Mouse (Mus musculus): ENCODE data around the gene Islr2.
A peak's percentile ranks its signal among the peaks of the same experiment; 100 is the strongest.

Gene Islr2

DNA sequence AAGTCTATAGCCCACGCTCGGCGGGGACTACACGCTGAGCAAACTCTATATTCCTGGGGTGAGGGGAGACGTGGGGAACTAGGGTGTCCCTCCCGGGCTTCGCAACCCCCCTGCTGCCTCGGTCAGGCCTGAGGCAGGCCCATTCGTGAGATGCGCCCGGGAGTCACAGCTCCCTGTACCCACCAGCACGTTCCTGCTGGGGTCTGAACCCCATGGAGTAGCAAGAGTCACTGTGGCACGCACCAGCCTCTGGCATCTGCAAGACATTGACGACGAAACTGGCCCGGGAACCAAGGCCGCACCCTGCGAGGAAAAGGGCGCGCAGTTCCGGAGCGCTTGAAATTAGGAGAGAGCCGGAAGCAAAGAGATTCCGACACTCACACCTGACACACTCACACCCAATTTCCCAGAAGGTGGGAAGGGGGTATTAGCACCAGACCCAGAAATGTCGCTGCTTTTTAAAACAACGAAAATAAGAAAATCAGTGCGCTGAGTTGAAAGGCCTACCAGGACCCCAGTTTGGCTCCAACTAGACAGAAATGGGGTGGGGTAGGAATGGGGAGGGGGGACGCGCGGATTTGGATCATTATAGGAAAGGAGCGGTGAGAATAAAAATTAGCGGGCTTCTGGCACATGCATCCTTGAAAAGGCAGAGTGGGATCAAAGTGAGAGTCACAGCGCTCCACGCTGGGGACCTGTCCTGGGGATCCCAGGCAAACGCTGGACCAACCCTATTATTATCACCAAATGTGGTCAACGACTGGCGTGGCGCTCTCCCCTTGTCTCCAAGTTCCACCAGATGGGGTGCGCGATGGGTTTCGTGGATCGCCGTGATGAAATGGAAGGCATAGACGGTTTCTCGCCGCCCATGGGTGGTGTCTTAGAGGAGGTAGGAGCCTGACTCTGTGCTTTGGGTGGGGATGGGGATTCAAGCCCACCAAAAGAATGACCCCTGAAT lies 7.2 kb downstream of the Islr2 start:
- no peak for DNase-seq

DNA sequence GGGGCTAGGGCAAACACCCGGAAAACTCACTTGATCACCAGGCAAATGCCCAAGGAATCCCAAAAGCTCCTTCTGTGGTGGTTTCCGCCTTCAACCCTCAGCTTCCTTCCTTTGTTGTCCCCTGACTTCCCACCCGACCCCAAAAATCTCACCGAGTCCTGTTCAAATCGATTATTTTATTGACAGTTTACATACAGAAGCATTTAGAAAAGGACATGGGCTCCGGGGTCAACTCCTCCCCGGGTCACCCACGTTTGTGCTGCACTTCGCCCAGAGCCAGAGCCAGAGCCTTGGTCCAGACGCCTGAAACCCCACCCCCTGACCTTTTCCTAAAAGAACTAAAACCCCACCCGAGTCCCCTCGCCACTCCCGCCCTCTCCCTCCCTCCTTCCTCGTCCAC lies 8.0 kb downstream of the Islr2 start:
- no peak for DNase-seq

DNA sequence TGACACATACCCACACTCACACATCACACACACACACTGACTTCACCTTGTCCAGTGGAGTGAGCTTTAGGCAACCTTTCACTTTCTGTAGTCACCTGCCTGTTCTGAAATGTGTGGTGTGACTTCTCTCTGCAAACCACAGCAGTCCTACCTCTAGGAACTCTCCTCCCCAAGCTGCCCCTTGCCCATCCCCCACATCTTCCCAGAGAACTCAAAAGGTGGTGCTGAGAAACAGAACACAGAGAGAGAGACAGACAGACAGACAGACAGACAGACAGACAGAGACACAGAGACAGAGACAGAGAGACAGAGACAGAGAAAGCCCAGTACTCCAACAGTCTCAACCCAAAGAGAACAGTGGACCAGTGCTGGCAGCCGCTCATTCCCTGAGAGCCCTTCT lies 8.4 kb downstream of the Islr2 start:
- no peak for DNase-seq

DNA sequence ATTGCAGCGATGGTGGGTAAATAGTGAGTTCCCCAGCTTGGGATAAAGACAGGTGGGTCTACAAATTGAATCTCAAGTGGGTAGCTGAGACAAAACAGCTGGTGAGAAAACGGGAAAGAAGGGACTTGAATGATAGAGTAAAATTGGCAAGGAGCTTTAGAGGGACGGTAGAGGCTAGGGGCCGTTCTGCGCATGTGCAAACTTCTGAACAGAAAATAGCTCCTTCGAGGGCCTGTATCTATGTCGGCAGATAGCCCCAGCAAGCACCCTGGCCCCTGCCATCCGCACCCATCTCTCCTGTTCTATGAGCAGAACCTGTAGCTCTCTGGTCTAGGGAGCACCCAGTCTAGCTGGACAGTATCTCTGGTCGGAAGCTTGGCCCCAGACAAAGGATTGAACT lies 9.9 kb downstream of the Islr2 start:
- no peak for DNase-seq

DNA sequence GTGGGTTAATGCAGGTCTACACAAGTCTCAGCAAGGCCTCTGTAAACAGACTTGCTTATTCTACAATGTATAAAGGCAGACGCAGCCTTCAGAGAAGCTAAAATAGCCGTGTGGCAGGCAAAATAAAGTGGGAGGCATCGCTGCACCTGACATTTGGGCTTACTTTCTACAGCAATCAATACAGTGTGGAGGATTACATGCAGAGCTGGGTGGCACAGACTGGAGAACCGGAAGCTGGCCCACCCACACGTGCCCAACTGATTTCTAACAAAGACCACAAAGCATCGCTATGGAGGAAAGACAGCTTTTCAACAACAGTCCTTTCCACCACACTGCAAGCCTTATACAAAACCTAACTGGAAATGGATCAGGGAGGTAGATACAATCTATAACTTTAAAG lies 19.7 kb downstream of the Islr2 start:
- no peak for DNase-seq

DNA sequence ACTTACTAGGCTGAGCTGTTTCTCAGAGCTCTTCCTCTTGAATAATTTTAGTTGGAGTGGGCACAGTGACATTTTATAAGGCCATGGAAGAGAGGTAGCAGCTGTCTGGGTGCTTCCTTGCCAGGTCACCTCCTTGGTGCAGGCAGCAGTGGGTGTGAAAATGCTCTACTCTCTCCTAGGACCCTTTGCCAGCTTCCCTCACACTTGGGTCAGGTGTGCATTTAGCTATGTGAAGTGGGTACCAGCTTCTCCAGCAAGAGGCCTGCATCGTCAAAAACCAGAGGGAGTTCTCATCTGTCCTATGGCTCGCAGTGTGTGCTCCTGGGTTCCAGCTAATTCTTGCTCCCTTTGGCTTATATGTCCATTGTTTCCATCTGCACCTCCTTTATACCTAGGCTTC lies 24.7 kb downstream of the Islr2 start:
- no peak for DNase-seq

DNA sequence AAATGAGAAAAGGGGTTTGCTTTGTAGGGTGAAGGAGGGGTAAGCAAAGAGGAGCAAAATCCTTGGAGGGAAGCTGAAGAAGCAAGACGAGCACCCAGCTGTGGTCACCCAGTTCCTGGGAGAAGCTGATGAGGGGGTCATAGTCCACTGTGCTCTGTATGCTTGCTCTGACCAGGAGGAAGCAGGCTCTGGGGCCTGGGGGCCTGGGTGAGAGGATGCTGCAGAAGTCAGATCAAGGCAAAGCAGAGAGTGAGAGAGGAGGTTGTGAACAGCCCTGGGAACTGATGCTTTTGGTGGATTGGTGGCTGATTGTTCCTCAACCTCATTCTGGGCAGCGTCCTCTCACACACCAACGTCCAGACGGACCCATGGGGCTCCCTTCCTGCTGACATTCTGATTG lies 27.0 kb downstream of the Islr2 start:
- no peak for DNase-seq

DNA sequence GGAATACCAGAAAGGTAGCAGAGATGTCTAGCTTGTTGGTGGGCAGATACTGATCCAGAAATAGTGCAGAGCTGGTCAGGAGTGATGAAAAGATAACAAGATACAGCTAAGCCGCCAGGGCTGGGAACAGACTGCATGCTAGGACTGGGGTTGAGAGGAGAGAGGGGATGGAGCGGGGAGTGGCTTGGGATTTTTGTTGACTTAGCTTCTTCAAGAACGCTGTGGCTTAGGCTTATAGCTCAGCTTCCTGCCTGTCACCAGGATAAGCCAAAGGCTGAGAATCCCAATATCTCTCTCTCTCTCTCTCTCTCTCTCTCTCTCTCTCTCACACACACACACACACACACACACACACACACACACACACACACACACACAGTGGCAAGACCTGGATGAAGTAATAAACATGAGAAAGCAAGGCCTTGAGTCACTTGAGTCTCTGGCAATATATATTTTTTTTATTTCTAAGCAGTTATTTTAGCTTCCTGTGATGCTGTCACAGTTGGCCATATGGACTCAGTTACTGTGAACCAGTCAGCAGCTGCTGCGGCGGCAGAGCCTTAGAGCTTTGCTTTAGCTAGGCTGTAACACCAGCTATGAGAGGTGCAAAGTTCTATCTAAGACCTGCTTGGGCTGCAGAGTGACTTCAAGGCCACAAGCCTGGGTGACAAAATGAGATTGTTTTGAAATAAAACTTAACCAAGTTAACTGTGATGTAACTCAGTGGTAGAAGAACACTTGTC lies 28.2 kb downstream of the Islr2 start:
- DNase-seq = no peak

DNA sequence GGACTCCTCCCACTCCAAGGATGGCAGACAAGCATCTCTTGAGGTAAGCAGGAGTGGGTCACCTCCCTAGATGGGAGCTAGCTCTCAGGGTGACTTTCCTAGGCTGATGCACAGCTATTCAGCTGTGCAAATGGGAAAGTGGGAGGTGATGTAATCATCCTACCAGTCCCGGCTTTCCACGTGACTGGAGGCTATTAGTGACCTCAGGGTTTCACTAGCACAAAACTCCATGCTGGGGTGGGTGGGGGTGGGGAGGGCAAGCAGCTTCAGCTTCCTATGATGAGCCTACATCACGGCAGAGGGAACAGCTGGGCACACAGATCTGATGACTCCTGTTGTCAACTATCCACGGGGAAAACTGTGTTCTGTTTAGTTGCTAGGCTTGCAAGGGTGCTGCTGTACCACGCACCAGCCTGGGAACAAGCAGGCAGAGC lies 29.3 kb downstream of the Islr2 start:
- DNase-seq = no peak

DNA sequence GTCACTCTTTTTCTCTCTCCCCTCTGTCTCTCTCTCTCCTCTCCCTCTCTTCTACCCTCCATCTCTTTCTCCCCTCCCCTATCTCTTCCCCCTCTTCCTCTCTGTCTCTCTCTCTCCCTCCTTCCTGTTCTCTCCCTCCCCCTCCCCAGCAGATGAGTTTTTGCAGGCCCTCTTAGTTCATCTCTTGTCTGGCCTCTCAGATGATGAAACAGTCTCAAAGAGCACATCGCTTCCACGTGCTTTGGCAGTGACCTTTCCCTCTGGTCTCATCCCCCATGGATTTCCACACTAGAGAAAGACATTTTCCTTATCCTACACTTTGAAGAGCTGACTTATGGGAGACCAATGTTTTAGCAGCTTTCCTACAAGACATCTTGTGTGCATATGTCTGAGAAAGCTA lies 31.3 kb downstream of the Islr2 start:
- no peak for DNase-seq

DNA sequence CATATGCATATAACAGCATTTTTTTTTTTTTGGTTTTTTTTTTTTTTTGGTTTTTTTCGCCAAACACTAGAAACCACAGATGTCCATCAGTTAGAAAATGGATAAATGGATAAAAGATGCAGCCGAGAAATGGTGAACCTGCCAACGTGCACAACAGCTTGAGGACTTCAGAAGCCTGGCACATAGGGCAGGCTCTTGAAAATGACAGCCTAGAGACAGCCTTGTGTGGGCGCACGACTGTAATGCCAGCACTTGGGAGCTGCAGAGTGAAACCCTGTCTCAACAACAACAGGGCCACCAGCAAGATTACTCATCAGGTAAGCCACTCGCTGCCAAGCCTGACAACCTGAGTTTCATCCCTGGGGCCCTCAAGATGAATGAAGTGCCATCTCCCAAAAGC lies 34.7 kb downstream of the Islr2 start:
- no peak for DNase-seq

DNA sequence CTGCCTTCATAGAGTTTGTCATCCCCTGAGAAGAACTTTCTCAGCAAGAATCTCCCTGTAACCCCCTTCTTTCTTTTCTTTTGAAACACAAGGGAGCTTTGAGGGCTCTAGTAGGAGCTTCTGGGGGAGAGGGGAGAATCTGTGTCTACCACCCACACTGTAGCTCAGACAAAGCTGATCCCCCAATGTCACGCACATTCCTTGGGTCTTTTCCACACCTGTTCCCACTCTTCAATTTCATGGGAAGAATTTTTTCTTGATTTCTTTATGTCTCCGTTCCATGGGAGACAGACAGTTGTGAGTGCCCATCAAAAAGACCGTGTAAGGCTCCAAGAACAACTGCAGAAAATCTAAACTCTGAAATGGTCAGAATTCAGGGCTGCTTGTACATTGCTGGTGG lies 35.2 kb downstream of the Islr2 start:
- no peak for DNase-seq

DNA sequence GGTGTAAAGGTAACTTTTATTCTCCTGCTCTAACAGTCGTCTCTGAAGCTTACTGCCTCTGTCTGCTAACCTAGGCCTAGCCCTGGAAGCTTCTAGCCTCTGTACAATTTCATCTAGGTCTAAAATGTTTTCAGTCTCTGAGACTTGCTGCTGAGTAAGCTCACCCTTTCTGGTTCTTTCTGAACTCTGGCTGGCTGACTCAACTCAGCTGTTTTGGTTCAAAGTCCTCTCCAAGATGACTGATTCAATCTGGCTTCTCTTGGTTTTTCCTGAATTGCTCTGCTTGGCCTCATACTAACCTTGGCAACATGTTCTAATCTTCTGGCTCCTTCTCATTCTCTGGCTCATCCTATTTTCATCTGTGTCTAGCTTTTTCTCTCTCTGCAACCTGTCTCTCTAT lies 38.3 kb downstream of the Islr2 start:
- DNase-seq = no peak

DNA sequence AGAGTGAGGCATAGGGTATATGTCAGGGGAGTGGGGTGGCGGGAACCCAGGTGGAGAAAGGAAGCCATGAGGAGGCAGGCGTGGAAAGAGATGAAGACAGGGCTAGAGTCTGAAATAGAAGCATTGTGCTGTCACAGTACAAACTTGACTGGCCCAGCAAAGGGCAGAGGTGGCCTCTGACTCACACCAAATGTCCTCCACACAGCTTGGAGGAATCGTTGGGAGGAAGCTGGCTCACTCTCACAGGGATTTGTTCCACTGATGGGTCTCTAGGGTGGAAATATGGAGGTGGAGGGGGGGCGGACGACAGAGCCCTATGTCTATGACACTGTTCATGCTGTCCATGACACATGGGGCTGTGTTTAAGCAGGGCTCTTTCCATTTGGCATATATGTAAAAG lies 41.0 kb downstream of the Islr2 start:
- DNase-seq = no peak

DNA sequence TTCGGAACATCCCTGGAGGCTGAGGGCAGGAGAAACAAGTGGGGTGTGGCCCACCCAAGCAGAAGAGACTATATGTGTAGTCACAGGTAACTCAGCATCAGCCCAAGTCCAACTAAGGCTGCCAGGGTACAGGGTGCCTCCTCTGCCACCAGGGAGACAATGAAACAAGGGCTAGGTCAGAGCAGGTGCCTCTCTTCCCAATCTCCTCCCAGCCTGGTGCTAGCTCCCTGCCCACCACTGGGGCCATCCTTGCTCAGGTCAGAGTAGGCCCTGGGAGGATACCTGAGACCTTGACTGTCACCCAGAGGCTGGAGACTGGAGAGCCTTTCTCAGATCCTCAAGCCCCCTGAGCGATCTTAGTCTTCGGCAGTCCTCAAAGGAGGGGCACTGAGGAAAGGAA lies 41.9 kb downstream of the Islr2 start:
- no peak for DNase-seq

DNA sequence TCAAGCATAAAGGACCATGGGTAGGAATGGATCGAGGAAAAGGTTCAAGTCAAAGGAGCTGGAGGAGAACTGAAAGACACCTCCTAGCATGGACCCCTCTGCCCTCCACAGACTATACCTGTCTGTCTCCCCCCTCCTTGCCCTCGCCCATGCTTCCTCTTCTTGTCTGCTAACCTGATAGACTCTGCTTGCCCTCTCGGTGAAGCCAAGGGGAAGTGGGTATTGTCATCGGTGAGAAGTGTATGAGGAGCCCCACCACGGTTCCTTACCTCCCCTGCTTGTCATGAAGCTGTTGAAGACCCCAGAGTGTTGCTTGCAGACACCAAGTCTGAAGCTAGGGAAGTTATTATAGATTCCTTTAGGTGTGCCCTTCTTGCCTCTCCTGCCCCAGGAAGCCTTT lies 43.8 kb downstream of the Islr2 start:
- no peak for DNase-seq

DNA sequence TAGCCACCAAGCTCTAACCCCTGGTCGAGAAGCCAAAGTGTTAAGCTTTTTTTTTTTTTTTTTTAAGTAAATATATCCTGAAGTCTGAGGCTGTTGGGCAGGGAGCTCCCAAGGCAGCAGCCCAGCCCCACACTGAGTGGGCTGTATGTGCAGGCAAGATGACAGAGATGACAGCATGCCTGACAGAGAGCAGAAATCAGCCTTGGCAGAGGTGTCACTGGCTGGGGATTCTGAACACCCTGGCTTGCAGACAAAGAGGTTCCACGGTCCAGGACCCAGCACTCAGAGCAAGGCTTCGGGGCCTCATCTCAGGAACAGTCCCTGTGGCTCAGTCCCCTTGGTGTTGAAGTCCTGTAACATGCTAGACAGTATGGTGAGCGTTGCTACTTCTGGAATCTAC lies 44.3 kb downstream of the Islr2 start:
- no peak for DNase-seq

DNA sequence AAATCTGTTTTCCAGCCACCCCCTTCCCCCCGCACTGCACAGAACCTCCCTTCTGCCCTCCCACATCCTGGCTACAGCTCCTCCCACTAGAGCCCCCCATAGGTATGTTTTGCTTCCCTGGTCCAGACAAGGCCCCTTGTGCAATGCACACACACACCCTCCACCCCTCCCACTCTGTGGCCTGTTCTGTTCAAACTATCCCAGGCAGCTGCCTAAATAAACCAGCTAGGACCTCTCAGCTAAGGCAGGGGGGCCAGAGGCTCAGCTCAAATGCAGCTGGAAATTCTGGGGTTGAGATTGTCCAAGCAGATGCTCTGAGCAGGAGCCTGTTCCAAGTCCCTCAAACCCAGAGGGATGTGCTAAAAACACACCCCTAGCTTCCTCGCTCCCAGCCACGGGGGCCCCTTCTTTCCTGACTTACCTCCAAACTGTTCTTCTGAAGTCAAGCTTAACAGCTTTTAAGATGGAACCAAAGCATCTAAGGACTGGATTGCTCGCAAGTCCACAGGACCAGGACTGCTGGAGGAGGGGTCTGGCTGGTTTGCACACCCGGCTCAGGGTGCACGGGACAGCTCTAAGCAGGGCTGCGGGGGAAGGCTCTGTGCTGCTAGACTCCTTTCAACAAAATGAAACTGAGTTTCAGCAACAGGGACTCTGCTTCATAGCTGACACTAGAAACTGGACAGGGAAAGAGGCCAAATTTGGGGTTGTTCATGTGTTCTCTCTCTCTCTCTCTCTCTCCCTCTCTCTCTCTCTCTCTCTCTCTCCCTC lies 45.4 kb downstream of the Islr2 start:
- no peak for DNase-seq

DNA sequence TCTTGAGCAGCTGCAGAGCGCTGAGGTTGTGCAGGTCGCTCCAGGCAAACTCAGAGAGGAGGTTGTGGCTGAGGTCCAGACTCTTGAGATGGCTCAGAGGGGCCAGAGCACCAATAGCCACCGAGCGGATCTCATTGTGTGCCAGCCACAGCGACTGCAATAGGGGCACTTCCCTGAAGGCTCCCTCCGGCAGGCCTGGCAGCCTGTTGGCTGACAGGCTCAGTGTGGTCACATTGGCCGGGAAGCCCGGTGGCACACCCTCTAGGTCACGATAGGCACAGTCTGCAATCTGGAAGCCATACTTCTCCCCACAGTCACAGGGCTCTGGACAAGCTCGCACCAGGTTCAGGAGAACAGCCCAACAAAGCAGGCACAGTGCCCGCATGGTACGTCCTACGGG lies 46.3 kb downstream of the Islr2 start:
- DNase-seq = no peak

DNA sequence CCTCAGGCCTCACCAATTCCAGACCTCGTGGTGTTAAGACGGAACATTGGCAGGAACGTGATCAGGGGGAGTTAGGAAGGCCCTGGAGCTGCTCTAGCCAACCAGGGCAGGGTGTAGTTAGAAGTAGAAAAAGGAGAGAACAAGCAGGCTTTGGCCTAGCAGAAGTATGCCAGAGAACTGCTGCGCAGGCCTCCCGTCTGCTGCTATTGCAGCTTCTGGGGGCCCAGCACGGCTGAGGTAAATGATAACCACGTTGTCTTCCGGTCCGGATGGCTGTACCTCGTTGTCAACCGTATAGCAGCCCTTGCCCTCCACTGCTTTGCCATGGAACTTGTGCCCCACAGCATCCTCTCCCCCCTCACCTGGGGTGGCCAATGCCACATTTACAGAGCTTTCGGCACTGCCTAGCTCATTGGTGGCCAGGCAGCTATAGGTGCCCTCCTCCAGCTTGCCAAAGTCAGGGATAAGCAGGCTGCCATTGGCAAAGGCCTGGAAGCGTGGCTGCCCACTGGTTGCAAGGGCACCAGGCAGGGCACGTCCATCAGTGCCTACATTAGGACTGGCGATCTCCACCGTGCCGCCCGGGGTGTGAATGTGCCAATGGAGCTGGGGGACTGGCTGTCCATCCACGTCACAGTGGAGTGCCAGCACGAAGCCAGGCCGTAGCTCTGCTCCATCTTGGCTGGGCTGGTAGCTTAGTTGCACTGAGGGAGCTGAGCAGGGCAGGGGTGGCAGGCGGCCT lies 47.1 kb downstream of the Islr2 start:
- DNase-seq = no peak

DNA sequence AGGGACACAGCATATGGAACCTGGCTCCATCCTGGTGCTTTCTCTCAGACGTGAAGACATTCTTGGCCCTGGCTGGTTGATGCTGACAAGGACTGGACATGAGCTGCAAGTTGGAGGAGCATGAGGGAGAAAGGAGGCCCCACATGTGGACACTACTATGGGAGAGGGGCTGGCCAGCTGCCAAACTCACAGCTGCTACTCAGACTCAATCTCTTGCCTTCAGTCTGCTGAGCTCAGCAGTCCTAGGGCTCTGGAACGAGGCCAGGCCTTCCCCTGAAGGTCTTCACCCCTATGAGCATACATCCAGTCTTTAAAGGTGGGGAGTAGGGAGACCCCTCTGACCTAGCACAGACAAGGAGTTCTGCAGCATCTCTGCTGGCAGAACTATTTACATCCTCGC lies 48.8 kb downstream of the Islr2 start:
- DNase-seq = peak in 1 of 2 experiments; percentile 12

DNA sequence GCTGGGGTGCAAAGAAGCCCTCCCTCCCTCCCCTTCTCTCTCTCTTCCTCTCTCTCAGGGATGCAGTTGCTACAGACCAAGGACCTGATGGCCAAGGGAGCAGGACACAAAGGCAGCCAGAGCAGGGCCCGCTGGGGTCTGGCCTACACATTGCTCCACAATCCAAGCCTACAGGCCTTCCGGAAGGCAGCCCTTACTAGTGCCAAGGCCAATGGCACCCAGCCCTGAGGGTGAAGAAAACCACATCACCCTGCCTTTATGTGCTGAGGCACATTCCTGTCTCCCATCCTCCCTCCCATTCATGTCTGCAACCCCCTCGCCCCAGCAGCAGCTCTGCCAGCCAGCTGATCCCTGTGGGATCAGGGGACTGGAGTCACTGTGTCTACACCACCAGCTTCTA lies 51.0 kb downstream of the Islr2 start:
- no peak for DNase-seq
